Mouse (Mus musculus): ENCODE data around the gene Hsd17b14.

Gene Hsd17b14

GRCm38 (mm10) chr7:45597013-45597412, 42.3 kb downstream of the Hsd17b14 start:
- CTCF ChIA-PET: no interaction called here

- CTCF ChIA-PET: no interaction called here
Measured at GRCm38 (mm10) chr7:45597527-45597926, 42.8 kb downstream of the Hsd17b14 start.

- CTCF ChIA-PET: interaction anchor here (0.7 kb wide), 1 partner anchor 122 kb away, joined by 9 read pairs; no protein-coding TSS in a partner anchor
Measured at GRCm38 (mm10) chr7:45598960-45599879, 44.5 kb downstream of the Hsd17b14 start.

DNA sequence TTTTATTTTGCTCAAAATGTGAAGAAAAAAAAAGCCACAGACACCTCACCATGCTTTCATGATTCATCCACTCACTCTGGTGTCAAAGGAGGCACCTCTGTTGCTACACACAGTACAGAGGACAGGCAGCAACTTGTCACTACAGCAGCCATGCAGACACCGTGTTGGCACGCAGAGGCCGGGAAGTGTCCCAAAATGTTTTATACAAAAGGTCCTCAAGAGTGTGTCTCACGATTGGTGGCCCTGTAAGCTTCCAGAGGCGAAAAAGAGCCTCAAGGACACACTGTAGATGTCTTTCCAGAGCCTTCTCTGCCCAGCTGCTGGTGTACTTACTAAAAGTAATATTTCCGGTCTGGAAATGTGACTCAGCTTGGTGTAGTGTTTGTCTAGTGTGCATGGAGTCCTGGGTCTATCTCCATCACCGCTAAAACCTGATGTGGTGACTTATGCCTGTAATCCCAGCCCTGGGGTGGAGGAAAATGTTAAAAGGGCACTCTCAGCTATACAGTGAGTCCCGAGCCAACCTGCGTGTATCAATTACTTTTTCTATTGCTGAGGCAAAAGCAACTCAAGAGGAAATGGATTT, 51.1 kb downstream of the Hsd17b14 start:
- CTCF ChIA-PET: no interaction called here

DNA sequence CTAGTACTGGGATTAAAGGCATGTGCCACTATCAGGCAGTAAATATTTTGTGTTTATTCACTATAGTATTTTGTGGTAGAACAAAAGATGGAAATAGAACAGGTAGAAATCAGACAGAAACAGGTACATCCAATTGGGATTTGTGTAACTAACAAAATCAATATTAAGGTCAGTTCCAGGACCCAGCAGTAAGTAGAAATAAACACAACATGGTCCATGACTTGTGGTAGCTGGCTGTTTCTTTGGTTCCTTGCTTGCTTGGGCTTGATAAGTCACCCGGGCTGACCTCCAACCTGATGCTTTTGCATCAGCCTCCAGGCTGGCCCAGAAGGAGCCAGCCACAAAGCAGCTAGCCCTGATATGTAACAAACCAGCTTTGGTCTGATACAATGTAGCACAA, 54.8 kb downstream of the Hsd17b14 start:
- CTCF ChIA-PET: no interaction called here

GRCm38 (mm10) chr7:45616277-45616676, 61.6 kb downstream of the Hsd17b14 start:
- CTCF ChIA-PET: no interaction called here

DNA sequence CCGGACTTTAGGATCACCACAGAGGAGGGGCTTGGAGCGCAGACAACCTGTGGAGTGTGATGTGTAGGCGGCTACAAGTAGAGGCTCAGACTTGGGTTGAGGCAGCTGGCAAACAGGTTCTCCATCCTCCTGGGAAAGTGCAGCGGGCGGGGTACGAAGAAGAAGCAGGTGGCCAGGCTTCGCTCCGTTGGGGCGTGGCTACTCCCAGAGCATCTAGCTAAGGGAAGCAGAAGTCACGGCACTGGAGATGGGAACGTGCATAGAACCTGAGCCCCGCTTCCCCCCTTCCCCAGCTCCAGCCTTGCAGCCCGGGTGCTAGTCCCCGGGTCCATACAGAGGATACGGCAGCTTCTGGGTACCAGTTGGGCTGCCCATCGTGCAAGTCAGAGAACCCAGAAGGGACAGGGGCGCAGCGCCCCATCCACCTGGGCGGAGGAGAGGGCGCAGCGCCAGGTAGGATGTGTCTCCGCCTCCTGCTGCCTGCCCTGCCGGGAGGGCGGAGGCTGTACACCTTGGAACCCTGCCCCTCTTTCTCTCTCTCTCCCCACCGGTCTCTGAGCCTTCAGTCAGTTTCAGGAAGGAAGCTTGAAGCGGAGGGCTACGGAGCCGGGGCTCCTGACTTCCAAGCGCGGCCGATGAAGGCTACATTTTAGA, 62.5 kb downstream of the Hsd17b14 start, which contains the start of gene Fut1:
Gene Fut1 (plus strand): TSS at position 248 of the 654 bp plus-strand sequence.
- CTCF ChIA-PET: no interaction called here
